Mouse (Mus musculus) ES-E14 (cell line): ENCODE measurements around the gene Zfp385a. TPM values are rescaled to one million over a fixed set of nuclear protein-coding genes. Genes with fewer than 3 reads are reported as not detected.
A peak's percentile ranks its signal among the peaks of the same experiment; 100 is the strongest.

ENCODE experiments used
- DNase-seq: peaks from one replicate; pipeline ENCODE4 v3.0.0-alpha.2; 2013; ENCODE audit warnings: low read depth, low spot score
- H3K27ac ChIP-seq: 2 replicates; pipeline ENCODE4 v1.5.1; 2012; ENCODE audit warnings: low read depth, mild to moderate bottlenecking, low read length, moderate library complexity, mixed read lengths; ENCODE audit not compliant: poor library complexity, insufficient read depth, severe bottlenecking
- H3K36me3 ChIP-seq: 2 replicates; pipeline ENCODE4 v1.6.1; 2012; ENCODE audit warnings: mild to moderate bottlenecking, low read length, moderate library complexity, mixed read lengths; ENCODE audit not compliant: control insufficient read depth, poor library complexity, insufficient read depth, severe bottlenecking
- H3K4me1 ChIP-seq, 2 experiments: fragments of 150-350 bp in 1 of 2; sonication (generic) in 1 of 2; 2 replicates each; pipeline ENCODE4 v1.6.1; 2012; ENCODE audit warnings: low read length in 2 of 2, mild to moderate bottlenecking in 1 of 2, mixed read lengths in 1 of 2; ENCODE audit not compliant: control insufficient read depth in 2 of 2, insufficient read depth in 2 of 2, poor library complexity in 1 of 2
- H3K4me3 ChIP-seq, 2 experiments: fragments of 150-350 bp in 1 of 2; sonication (generic) in 1 of 2; 2 replicates each; pipeline ENCODE4 v1.5.1; 2012; ENCODE audit warnings: low read length in 2 of 2, low read depth in 1 of 2, mild to moderate bottlenecking in 1 of 2, mixed read lengths in 1 of 2; ENCODE audit not compliant: insufficient read depth in 1 of 2, poor library complexity in 1 of 2, severe bottlenecking in 1 of 2
- H3K9ac ChIP-seq: 2 replicates; pipeline ENCODE4 v1.6.1; 2012; ENCODE audit warnings: low read depth, mild to moderate bottlenecking, low read length, mixed read lengths; ENCODE audit not compliant: poor library complexity, insufficient read depth, severe bottlenecking
- H3K9me3 ChIP-seq: fragments of 150-350 bp; sonication (generic); 2 replicates; pipeline ENCODE4 v1.6.1; 2012; ENCODE audit warnings: low read depth, mild to moderate bottlenecking, low read length; ENCODE audit not compliant: control insufficient read depth, insufficient read depth
- CHD2 ChIP-seq: IDR thresholded peaks from 2 replicates; pipeline ENCODE4 v1.6.1; 2014; ENCODE audit warnings: mild to moderate bottlenecking, low read depth, low read length, inconsistent platforms
- HCFC1 ChIP-seq: IDR thresholded peaks from 2 replicates; pipeline ENCODE4 v1.6.1; 2012; ENCODE audit warnings: low read length, inconsistent platforms, borderline replicate concordance; ENCODE audit not compliant: insufficient read depth
- MAFK ChIP-seq: IDR thresholded peaks from 2 replicates; pipeline ENCODE4 v1.6.1; 2014; ENCODE audit warnings: mild to moderate bottlenecking, low read depth, low read length, inconsistent platforms; ENCODE audit not compliant: insufficient read depth
- ZC3H11A ChIP-seq: IDR thresholded peaks from 2 replicates; pipeline ENCODE4 v1.6.1; 2012; ENCODE audit warnings: low read depth, mild to moderate bottlenecking, inconsistent platforms, low read length, borderline replicate concordance
- ZNF384 ChIP-seq: IDR thresholded peaks from 2 replicates; pipeline ENCODE4 v1.6.1; 2012; ENCODE audit warnings: low read depth, low read length, inconsistent platforms
- in situ Hi-C, 2 experiments: fragments of 600-800 bp; cut with MboI; formaldehyde crosslinking; loops; one replicate each; pipeline ENCODE4 v1.15.1; 2025; ENCODE audit warnings: low sequenced_read_pairs in 2 of 2, inconsistent platforms in 1 of 2; ENCODE audit not compliant: unreplicated experiment in 2 of 2
- total RNA-seq: library from RNA; depleted of rRNA; stranded (reverse); fragments of 300-350 nt; gene quantifications from 2 replicates; pipeline ENCODE4 v1.2.3, GENCODE M21; 2012

Gene Zfp385a
- total RNA-seq, 1 experiment, result 5.9 TPM

GRCm38 (mm10) chr15:103334194-103334593, 5.7 kb downstream of the Zfp385a start:
- H3K4me1 ChIP-seq, result peaks cover 8 to 49% of the 10 kb centered on the region in 2 experiments
- no peak for TF ChIP-seq CHD2
- no peak for TF ChIP-seq ZNF384
- TF ChIP-seq MAFK, result no peak
- no peak for TF ChIP-seq HCFC1
- TF ChIP-seq ZC3H11A, result no peak
- DNase-seq, result no peak
- no peak overlapping the region for H3K27ac ChIP-seq
- no peak overlapping the region for H3K9ac ChIP-seq
- no peaks in the 10 kb centered on the region for H3K9me3 ChIP-seq
- no peak overlapping the region for H3K4me3 ChIP-seq
- in situ Hi-C loops, result no loop called here
- H3K36me3 ChIP-seq, result no peaks in the 10 kb centered on the region

- no peaks in the 10 kb centered on the region for H3K9me3 ChIP-seq
- H3K4me1 ChIP-seq, result peaks cover 8 to 45% of the 10 kb centered on the region in 2 experiments
- H3K36me3 ChIP-seq, result no peaks in the 10 kb centered on the region
- DNase-seq, result no peak
- no peak overlapping the region for H3K4me3 ChIP-seq
- H3K9ac ChIP-seq, result no peak overlapping the region
- no peak overlapping the region for H3K27ac ChIP-seq
- in situ Hi-C loops, result no loop called here
- TF ChIP-seq ZC3H11A (no peak), CHD2 (no peak), ZNF384 (no peak), MAFK (no peak), HCFC1 (no peak)
These were observed 6.2 kb downstream of the Zfp385a start for GRCm38 (mm10) chr15:103333738-103334137.

- in situ Hi-C loops, result no loop called here
- Histone ChIP-seq H3K9me3 (no peaks in the 10 kb centered on the region), H3K4me3 (no peak overlapping the region), H3K27ac (no peak overlapping the region), H3K36me3 (no peaks in the 10 kb centered on the region), H3K9ac (no peak overlapping the region), H3K4me1 (peaks cover 4 to 39% of the 10 kb centered on the region in 2 experiments)
- DNase-seq, result no peak
- TF ChIP-seq MAFK (no peak), ZC3H11A (no peak), CHD2 (no peak), HCFC1 (no peak), ZNF384 (no peak)
These were observed 6.7 kb downstream of the Zfp385a start for GRCm38 (mm10) chr15:103333081-103333615.

DNA sequence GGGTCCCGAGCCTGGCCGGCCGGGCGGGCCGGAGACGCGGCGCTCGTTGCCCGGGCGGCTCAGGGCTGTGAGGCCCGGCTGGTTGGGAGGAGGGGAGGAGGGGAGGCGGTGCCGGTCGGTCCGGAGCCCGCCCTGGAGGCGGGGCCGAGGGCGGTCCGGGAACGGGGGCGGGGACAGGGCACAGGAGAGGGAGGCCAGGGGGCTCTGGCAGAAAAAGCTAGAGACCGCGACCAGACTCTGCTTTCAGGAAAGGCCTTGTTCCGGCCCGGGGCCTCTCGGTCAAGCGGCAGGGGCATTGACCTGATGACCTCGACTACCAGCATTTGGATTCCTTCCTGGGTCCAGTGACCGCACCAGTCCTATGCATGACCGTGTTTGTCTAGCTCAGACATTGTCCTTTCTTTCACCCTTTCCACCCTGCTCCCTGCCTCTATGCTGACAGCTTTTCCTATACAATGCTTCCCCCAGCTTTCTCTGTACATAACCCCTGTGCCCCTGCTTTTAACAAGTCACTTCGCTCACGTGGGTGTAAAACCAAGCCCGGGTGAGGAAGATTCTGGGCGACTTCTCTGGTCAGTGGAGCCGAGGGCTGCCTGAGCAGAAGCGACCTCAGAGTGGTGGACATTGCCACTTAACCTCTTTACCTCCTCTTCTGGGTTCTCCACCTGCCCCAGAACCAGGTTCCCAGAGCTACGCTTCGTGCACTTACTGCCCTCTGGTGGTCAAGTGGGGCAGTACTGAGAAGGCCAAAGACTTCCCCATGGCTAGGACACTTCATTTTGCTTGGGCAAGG, 16.2 kb downstream of the Zfp385a start:
- in situ Hi-C loops, result loop anchor here in 1 of 2 experiments (25.0 kb wide), 1 partner anchor 336 kb away; the partner anchor contains the start of genes Hoxc6, Hoxc8 and Hoxc9
- H3K4me1 ChIP-seq, result peaks cover 7 to 15% of the 10 kb centered on the region in 2 experiments
- H3K9ac ChIP-seq, result peak overlapping the region; percentile 76
- peak overlapping the region; percentile 80 to 87 for H3K4me3 ChIP-seq
- H3K36me3 ChIP-seq, result 0 out of 2 replicates have a peak, but pooled peaks cover 2% of the 10 kb centered on the region
- no peak for DNase-seq
- H3K9me3 ChIP-seq, result no peaks in the 10 kb centered on the region
- H3K27ac ChIP-seq, result peak overlapping the region; percentile 41; the same call in 1 of the 2 replicates
- TF ChIP-seq CHD2 (no peak), HCFC1 (0 out of 2 replicates have a peak, but pooled peaks have one; percentile 45), MAFK (no peak), ZNF384 (no peak), ZC3H11A (peak; percentile 16; the same call in 1 of the 2 replicates)
